In the genomic region with DNA sequence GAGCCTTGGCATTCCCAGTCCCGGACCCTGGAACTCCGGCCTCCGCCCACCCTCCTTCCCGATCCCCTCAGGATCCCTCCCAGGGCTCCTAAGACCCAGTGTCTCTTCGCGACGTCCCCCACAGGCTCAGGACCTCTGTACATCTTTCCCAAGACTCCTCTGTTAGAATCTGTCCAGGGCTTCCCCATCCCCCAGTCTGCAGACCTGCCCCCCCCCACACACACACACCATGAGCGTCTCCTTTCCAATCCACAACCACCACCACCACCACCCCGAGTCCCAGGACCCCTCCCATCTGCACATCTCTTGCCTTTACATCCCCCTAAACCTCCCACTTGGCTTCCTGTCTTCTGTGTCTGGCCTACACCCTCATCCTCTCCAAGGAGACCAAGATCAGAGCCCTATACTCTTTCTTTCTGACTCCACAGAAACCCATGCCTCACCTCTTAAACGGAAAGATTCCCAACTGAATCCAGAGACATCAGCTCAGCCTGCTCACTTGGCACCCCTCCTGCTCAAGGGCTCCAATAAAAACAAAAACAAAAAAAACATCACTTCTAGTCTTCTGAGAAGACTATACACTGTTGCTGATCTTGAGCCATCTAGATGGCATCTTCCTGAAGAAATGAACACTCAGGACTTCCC, we compare ENCODE assay signal across 8 mouse cellular contexts. TPM values are rescaled to one million over a fixed set of nuclear protein-coding genes. Genes with fewer than 3 reads are reported as not detected.
DNase-seq lines count a peak whose midpoint lies in the region; ATAC-seq and TF ChIP-seq lines count a peak whose summit lies in the region.

No protein-coding gene starts in this region.

- H3K27me3 ChIP-seq in kidney, embryonic 14.5 days (ENCODE audit: control insufficient read depth, insufficient read depth, low read length), result no peaks in the 10 kb centered on the region
- H3K27me3 ChIP-seq in hindbrain, embryonic 15.5 days, result no peaks in the 10 kb centered on the region
- no peaks in the 10 kb centered on the region for H3K27me3 ChIP-seq in midbrain, embryonic 15.5 days (replicated peaks)

- no peak for TF ChIP-seq POLR2A in bone marrow, adult 2 months (IDR thresholded peaks at IDR 0.05; ENCODE audit: borderline replicate concordance, control insufficient read depth, low read depth, low read length)

- no peak for TF ChIP-seq CTCF in bone marrow, adult 2 months (IDR thresholded peaks at IDR 0.05; ENCODE audit: control insufficient read depth, insufficient read depth, low read length)

- H3K9me3 ChIP-seq in kidney, embryonic 14.5 days (ENCODE audit: control insufficient read depth, low read length), result no peaks in the 10 kb centered on the region
- H3K9me3 ChIP-seq in hindbrain, embryonic 15.5 days, result no peaks in the 10 kb centered on the region
- H3K9me3 ChIP-seq in midbrain, embryonic 15.5 days, result no peaks in the 10 kb centered on the region

- no peaks in the 10 kb centered on the region for H3K36me3 ChIP-seq in kidney, embryonic 14.5 days (ENCODE audit: control insufficient read depth, insufficient read depth, low read length)
- H3K36me3 ChIP-seq in hindbrain, embryonic 15.5 days, result peaks cover 5% of the 10 kb centered on the region
- no peaks in the 10 kb centered on the region for H3K36me3 ChIP-seq in midbrain, embryonic 15.5 days (replicated peaks)

- DNase-seq in kidney, postnatal 10 days, result no peak
- DNase-seq in adrenal gland, adult 18-20 months (ENCODE audit: low spot score in 2 of 2), result no peak
- no peak for DNase-seq in frontal cortex, postnatal 14 days (ENCODE audit: low spot score in 2 of 2)
- no peak for DNase-seq in thymus, postnatal 25 days

- peak overlapping the region; percentile 79 for H3K4me2 ChIP-seq in kidney, embryonic 14.5 days (replicated peaks; ENCODE audit: low read depth, low read length)
- H3K4me2 ChIP-seq in hindbrain, embryonic 15.5 days, result peak overlapping the region; percentile 72
- peak overlapping the region; percentile 71 for H3K4me2 ChIP-seq in midbrain, embryonic 15.5 days

- peak overlapping the region; percentile 71 for H3K4me3 ChIP-seq in kidney, embryonic 14.5 days (ENCODE audit: low read length)
- H3K4me3 ChIP-seq in bone marrow, adult 2 months (replicated peaks; ENCODE audit: control insufficient read depth, low read depth, low read length), result peak overlapping the region; percentile 68
- H3K4me3 ChIP-seq in hindbrain, embryonic 15.5 days, result peak overlapping the region; percentile 94
- peak overlapping the region; percentile 88 for H3K4me3 ChIP-seq in midbrain, embryonic 15.5 days

- H3K4me1 ChIP-seq in kidney, embryonic 14.5 days (ENCODE audit: control insufficient read depth, insufficient read depth, low read length), result peaks cover 6% of the 10 kb centered on the region; the same call in 1 of the 2 replicates
- H3K4me1 ChIP-seq in bone marrow, adult 2 months (ENCODE audit: control insufficient read depth, insufficient read depth, low read length), result no peaks in the 10 kb centered on the region; the same call in 1 of the 2 replicates
- H3K4me1 ChIP-seq in hindbrain, embryonic 15.5 days (replicated peaks), result peaks cover 41% of the 10 kb centered on the region
- peaks cover 43% of the 10 kb centered on the region for H3K4me1 ChIP-seq in midbrain, embryonic 15.5 days

- H3K9ac ChIP-seq in kidney, embryonic 14.5 days (ENCODE audit: low read depth, low read length), result peak overlapping the region; percentile 74
- peak overlapping the region; percentile 91 for H3K9ac ChIP-seq in hindbrain, embryonic 15.5 days
- peak overlapping the region; percentile 88 for H3K9ac ChIP-seq in midbrain, embryonic 15.5 days

- 8% methylated on average over 10 of the region's 10 CpGs for WGBS in kidney, embryonic 14.5 days
- WGBS in bone marrow, adult 2 months, result 10% methylated on average over 10 of the region's 10 CpGs
- 2% methylated on average over 9 of the region's 10 CpGs for WGBS in hindbrain, embryonic 15.5 days
- 4% methylated on average over 10 of the region's 10 CpGs for WGBS in midbrain, embryonic 15.5 days

- no peak overlapping the region for H3K27ac ChIP-seq in kidney, embryonic 14.5 days (ENCODE audit: low read depth, low read length)
- H3K27ac ChIP-seq in bone marrow, adult 2 months (ENCODE audit: control insufficient read depth, insufficient read depth, low read depth, low read length, poor library complexity), result no peak overlapping the region
- peak overlapping the region; percentile 82 for H3K27ac ChIP-seq in hindbrain, embryonic 15.5 days (replicated peaks)
- H3K27ac ChIP-seq in midbrain, embryonic 15.5 days, result peak overlapping the region; percentile 78

- ATAC-seq in kidney, embryonic 14.5 days (ENCODE audit: low FRiP score, low TSS enrichment), result no peak; the same call in none of the 2 replicates
- ATAC-seq in hindbrain, embryonic 15.5 days (ENCODE audit: low FRiP score, low read depth), result peak; percentile 0; the same call in 1 of the 2 replicates
- ATAC-seq in midbrain, embryonic 15.5 days (replicated peaks), result peak; percentile 1

RNA-seq across cellular contexts. Expression of a gene that starts 0.6 kb away (rescaled TPM):
- 12.8 and 18.3 TPM in 2 replicates for polyA plus RNA-seq in kidney, embryonic 14.5 days (2014; fragmentation: Nextera tagmentation; extraction: Ambion mirVana)
- 8.7 and 8.8 TPM in 2 replicates for polyA plus RNA-seq in bone marrow, adult 2 months (2011; ENCODE audit: insufficient read depth, insufficient read length, low replicate concordance, missing spikeins)
- polyA plus RNA-seq in hindbrain, embryonic 15.5 days (2015; fragmentation: Nextera tagmentation; extraction: Ambion mirVana), result 107 and 120 TPM in 2 replicates
- 128 and 136 TPM in 2 replicates for polyA plus RNA-seq in midbrain, embryonic 15.5 days (2015; fragmentation: Nextera tagmentation; extraction: Ambion mirVana)
- total RNA-seq in adrenal gland, adult 18-20 months (2021), result 10 to 100 TPM; 37.4 to 38.8 TPM

RNA-seq across cellular contexts. Expression of a gene that starts 33.1 kb away (rescaled TPM):
- not detected in 2 replicates for polyA plus RNA-seq in kidney, embryonic 14.5 days (2014; fragmentation: Nextera tagmentation; extraction: Ambion mirVana)
- 1.4 TPM in 1 of 2 replicates, not detected in the other for polyA plus RNA-seq in bone marrow, adult 2 months (2011; ENCODE audit: insufficient read depth, insufficient read length, low replicate concordance, missing spikeins)
- not detected in 2 replicates for polyA plus RNA-seq in hindbrain, embryonic 15.5 days (2015; fragmentation: Nextera tagmentation; extraction: Ambion mirVana)
- not detected in 2 replicates for polyA plus RNA-seq in midbrain, embryonic 15.5 days (2015; fragmentation: Nextera tagmentation; extraction: Ambion mirVana)
- total RNA-seq in adrenal gland, adult 18-20 months (2021), result 1 to 10 TPM in 1 of 2 experiments, under 1 TPM in 1; 0.50 to 1.6 TPM

RNA-seq across cellular contexts. Expression of a gene that starts 50.3 kb away (rescaled TPM):
- polyA plus RNA-seq in kidney, embryonic 14.5 days (2014; fragmentation: Nextera tagmentation; extraction: Ambion mirVana), result 3.8 and 7.1 TPM in 2 replicates
- polyA plus RNA-seq in bone marrow, adult 2 months (2011; ENCODE audit: insufficient read depth, insufficient read length, low replicate concordance, missing spikeins), result not detected in 2 replicates
- polyA plus RNA-seq in hindbrain, embryonic 15.5 days (2015; fragmentation: Nextera tagmentation; extraction: Ambion mirVana), result 51.1 and 53.0 TPM in 2 replicates
- polyA plus RNA-seq in midbrain, embryonic 15.5 days (2015; fragmentation: Nextera tagmentation; extraction: Ambion mirVana), result 54.7 and 61.1 TPM in 2 replicates
- total RNA-seq in adrenal gland, adult 18-20 months (2021), result 1 to 10 TPM; 3.5 to 6.1 TPM

RNA-seq across cellular contexts. Expression of a gene that starts 59.6 kb away (rescaled TPM):
- polyA plus RNA-seq in kidney, embryonic 14.5 days (2014; fragmentation: Nextera tagmentation; extraction: Ambion mirVana), result 0.41 and 0.43 TPM in 2 replicates
- polyA plus RNA-seq in bone marrow, adult 2 months (2011; ENCODE audit: insufficient read depth, insufficient read length, low replicate concordance, missing spikeins), result not detected in 2 replicates
- polyA plus RNA-seq in hindbrain, embryonic 15.5 days (2015; fragmentation: Nextera tagmentation; extraction: Ambion mirVana), result 0.07 and 0.08 TPM in 2 replicates
- polyA plus RNA-seq in midbrain, embryonic 15.5 days (2015; fragmentation: Nextera tagmentation; extraction: Ambion mirVana), result 0.08 and 0.11 TPM in 2 replicates
- 10 to 100 TPM; 20.8 to 31.1 TPM for total RNA-seq in adrenal gland, adult 18-20 months (2021)

Comparison
In these comparisons a context has a peak if more than half of its experiments do, and no peak if none do; other contexts are left out.
1. H3K27ac ChIP-seq: peak in hindbrain, embryonic 15.5 days (single experiment) and midbrain, embryonic 15.5 days (single experiment); none in kidney, embryonic 14.5 days (single experiment) and bone marrow, adult 2 months (single experiment).
2. Peak in every context shown above with its lines, with median percentiles within 50 percentile points of each other: H3K4me2 ChIP-seq, H3K4me3 ChIP-seq and H3K9ac ChIP-seq.